Mouse (Mus musculus): Measurements from ENCODE around the gene Cpeb4. TPM values are rescaled to one million over a fixed set of nuclear protein-coding genes. Genes with fewer than 3 reads are reported as not detected.

Cpeb4 gene
- polyA plus RNA-seq, 1 experiment from 2014 or later: 7.1 TPM

DNA sequence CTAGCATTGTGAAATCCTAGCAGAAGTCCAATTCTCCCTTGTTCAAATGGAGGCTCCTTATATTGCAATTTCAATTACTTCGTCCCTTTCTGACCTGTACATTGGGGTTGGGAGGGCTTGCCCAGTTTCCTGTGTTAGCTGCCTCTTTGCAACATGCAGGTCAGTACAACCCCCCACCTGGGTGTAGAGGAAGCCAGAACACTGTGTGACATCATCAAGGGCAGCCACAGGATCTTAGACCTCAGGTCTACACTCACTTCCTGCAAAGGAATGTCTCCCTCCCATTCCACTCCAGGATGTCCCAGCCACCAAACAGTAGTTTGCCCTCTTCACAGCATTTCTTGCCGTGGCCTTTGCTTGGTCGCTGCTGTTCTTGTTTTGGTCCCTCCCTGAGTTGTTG is 73.5 kb downstream of the Cpeb4 start:
- no peaks in the 10 kb centered on the region for H3K36me3 ChIP-seq (replicated peaks; ENCODE audit: control insufficient read depth, insufficient read depth, low read depth, low read length)
- 88% methylated on average over 3 of the region's 3 CpGs for WGBS
- ATAC-seq (replicated peaks; ENCODE audit: insufficient number of reproducible peaks, low FRiP score, low TSS enrichment, low read depth): no peak

GRCm38 (mm10) chr11:31948462-31949330 is 76.7 kb downstream of the Cpeb4 start:
- Histone ChIP-seq H3K9me3 (replicated peaks; ENCODE audit: control insufficient read depth, low read length) (no peaks in the 10 kb centered on the region), H3K9ac (replicated peaks; ENCODE audit: low read length) (peak overlapping the region; percentile 32; the same call in 1 of the 2 replicates), H3K4me2 (ENCODE audit: low read depth, low read length) (peak overlapping the region; percentile 52), H3K4me1 (ENCODE audit: control insufficient read depth, insufficient read depth, low read length) (no peaks in the 10 kb centered on the region), H3K27me3 (ENCODE audit: control insufficient read depth, insufficient read depth, low read length) (no peaks in the 10 kb centered on the region), H3K27ac (replicated peaks; ENCODE audit: low read depth, low read length) (no peak overlapping the region), H3K4me3 (ENCODE audit: low read depth, low read length) (peak overlapping the region; percentile 36), H3K36me3 (replicated peaks; ENCODE audit: control insufficient read depth, insufficient read depth, low read depth, low read length) (no peaks in the 10 kb centered on the region)
- ATAC-seq (replicated peaks; ENCODE audit: insufficient number of reproducible peaks, low FRiP score, low TSS enrichment, low read depth) (peak; percentile 44), DNase-seq (ENCODE audit: low spot score) (no peak)
- whole genome bisulfite sequencing: 9% methylated on average over 15 of the region's 15 CpGs

More for the DNA sequence above, 73.5 kb downstream of the Cpeb4 start:
- Histone ChIP-seq H3K9ac (replicated peaks; ENCODE audit: low read length) (no peak overlapping the region), H3K9me3 (replicated peaks; ENCODE audit: control insufficient read depth, low read length) (no peaks in the 10 kb centered on the region), H3K4me2 (ENCODE audit: low read depth, low read length) (no peak overlapping the region), H3K4me3 (ENCODE audit: low read depth, low read length) (no peak overlapping the region), H3K27ac (replicated peaks; ENCODE audit: low read depth, low read length) (no peak overlapping the region), H3K4me1 (ENCODE audit: control insufficient read depth, insufficient read depth, low read length) (no peaks in the 10 kb centered on the region), H3K27me3 (ENCODE audit: control insufficient read depth, insufficient read depth, low read length) (no peaks in the 10 kb centered on the region)
- DNase-seq (ENCODE audit: low spot score): no peak

DNA sequence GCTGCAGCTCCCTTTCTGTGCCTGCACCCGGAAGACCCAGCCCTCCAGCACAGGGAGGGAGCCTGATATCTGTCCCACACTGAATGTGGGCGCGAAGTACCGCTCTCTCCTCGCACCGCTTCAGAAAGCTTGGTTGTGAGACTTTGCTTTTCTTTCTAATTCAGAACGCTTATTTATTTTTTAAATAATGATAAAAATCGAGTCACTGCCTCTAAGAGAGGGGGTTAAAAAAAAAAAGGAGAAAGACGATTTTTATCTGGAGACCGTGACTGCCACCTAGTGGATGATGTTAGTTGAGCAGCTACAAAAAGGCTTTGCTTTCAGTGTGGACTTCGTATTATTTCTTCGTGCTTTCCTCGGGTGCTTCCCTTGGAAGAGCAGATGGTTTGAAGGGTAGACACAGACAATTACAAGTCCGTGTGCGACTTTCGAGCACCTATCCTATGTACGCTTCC is 77.3 kb downstream of the Cpeb4 start:
- DNase-seq (ENCODE audit: low spot score) (peak; percentile 92), ATAC-seq (replicated peaks; ENCODE audit: insufficient number of reproducible peaks, low FRiP score, low TSS enrichment, low read depth) (peak; percentile 78)
- Histone ChIP-seq H3K27me3 (ENCODE audit: control insufficient read depth, insufficient read depth, low read length) (no peaks in the 10 kb centered on the region), H3K36me3 (replicated peaks; ENCODE audit: control insufficient read depth, insufficient read depth, low read depth, low read length) (no peaks in the 10 kb centered on the region), H3K9ac (replicated peaks; ENCODE audit: low read length) (peak overlapping the region; percentile 39), H3K9me3 (replicated peaks; ENCODE audit: control insufficient read depth, low read length) (no peaks in the 10 kb centered on the region), H3K4me3 (ENCODE audit: low read depth, low read length) (peak overlapping the region; percentile 36), H3K4me2 (ENCODE audit: low read depth, low read length) (peak overlapping the region; percentile 52), H3K27ac (replicated peaks; ENCODE audit: low read depth, low read length) (no peak overlapping the region), H3K4me1 (ENCODE audit: control insufficient read depth, insufficient read depth, low read length) (no peaks in the 10 kb centered on the region)
- 3% methylated on average over 17 of the region's 17 CpGs for WGBS

DNA sequence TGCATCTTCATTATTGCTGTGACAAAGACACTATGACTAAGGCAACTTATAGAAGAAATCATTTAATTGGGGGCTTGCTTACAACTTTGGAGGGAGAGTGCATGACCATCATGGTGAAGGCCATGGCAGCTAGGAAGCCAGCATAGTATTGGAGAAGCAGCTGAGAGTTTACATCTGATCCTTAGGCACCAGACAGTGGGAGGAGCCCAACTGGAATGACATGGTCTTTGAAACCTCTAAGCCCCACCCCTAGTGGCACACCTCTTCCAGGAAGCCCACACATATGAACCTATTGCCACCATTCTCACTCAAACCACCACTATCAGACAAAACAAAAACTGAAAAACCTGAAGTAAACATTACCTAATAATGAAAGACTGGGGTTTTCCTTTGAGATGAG is 88.1 kb downstream of the Cpeb4 start:
- Histone ChIP-seq H3K27ac (replicated peaks; ENCODE audit: low read depth, low read length) (no peak overlapping the region), H3K9me3 (replicated peaks; ENCODE audit: control insufficient read depth, low read length) (no peaks in the 10 kb centered on the region), H3K4me2 (ENCODE audit: low read depth, low read length) (no peak overlapping the region), H3K27me3 (ENCODE audit: control insufficient read depth, insufficient read depth, low read length) (no peaks in the 10 kb centered on the region), H3K9ac (replicated peaks; ENCODE audit: low read length) (no peak overlapping the region), H3K4me3 (ENCODE audit: low read depth, low read length) (no peak overlapping the region), H3K36me3 (replicated peaks; ENCODE audit: control insufficient read depth, insufficient read depth, low read depth, low read length) (no peaks in the 10 kb centered on the region), H3K4me1 (ENCODE audit: control insufficient read depth, insufficient read depth, low read length) (no peaks in the 10 kb centered on the region)
- no peak for ATAC-seq (replicated peaks; ENCODE audit: insufficient number of reproducible peaks, low FRiP score, low TSS enrichment, low read depth)
- no peak for DNase-seq (ENCODE audit: low spot score)

DNA sequence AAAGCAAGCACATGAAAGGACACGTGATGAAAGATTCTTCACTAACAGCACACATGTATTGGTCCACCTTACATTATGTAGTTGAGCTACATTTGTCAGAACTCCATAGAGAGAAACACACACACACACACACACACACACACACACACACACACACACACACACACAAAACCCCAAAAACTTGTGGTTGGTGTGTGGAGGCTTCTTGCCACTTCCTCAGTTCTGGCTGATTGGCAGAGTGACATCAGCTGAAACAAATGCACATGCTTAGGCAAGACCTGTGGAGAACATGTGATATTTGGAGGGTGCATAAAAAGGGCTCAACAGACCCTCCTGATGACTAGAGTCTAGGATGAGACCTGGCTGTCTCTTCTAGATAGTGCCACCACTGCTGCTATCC is 92.0 kb downstream of the Cpeb4 start:
- H3K9me3 ChIP-seq (replicated peaks; ENCODE audit: control insufficient read depth, low read length): no peaks in the 10 kb centered on the region
- no peaks in the 10 kb centered on the region for H3K27me3 ChIP-seq (ENCODE audit: control insufficient read depth, insufficient read depth, low read length)
- H3K36me3 ChIP-seq (replicated peaks; ENCODE audit: control insufficient read depth, insufficient read depth, low read depth, low read length): no peaks in the 10 kb centered on the region
- DNase-seq (ENCODE audit: low spot score) (no peak), ATAC-seq (replicated peaks; ENCODE audit: insufficient number of reproducible peaks, low FRiP score, low TSS enrichment, low read depth) (no peak)
- no peak overlapping the region for H3K4me3 ChIP-seq (ENCODE audit: low read depth, low read length)
- H3K4me1 ChIP-seq (ENCODE audit: control insufficient read depth, insufficient read depth, low read length): no peaks in the 10 kb centered on the region
- H3K4me2 ChIP-seq (ENCODE audit: low read depth, low read length): no peak overlapping the region
- WGBS: 95% methylated on average over 1 of the region's 1 CpGs
- H3K9ac ChIP-seq (replicated peaks; ENCODE audit: low read length): no peak overlapping the region
- H3K27ac ChIP-seq (replicated peaks; ENCODE audit: low read depth, low read length): no peak overlapping the region

DNA sequence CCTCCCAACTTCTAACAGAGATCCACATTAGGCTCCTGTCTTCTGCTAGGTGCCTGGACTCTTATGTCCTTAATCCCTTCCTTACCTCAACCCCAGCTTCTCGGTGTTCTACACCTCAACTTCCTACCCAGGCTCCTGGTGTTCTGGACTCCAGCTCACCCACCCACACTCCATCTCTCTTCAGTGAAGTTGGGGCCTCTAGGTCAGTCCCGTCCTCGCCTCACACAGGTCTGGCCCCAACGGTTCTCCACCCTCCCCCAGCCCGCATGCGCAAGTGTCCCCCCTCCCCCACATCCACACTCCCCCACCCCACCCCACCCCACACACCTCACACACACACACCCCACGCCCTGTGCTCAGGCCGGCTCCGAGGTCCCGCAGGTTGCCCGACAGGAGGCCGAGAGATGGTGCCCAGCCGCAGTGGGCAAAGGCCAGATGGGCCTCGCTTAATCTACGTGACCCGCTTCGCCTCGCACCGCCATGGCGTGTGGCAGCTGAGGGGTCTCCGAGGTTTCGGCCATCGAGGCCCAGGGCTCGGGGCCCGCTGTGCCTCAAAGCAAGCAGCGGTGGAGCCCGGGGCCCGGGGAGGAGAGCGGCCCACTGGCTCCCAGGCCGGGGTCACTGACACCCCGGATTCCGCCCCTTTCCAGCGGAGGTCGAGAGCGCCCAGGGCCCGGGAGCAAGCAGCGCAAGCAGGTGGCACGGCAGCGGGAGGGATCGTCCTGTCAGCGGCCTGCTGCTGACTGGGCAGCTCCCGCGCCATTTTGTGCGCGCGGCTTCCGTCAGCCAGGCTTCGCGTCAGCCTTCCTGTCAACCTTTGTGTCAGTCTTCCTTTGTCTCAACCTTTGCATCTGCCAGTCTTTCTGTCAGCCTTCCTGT is 93.5 kb downstream of the Cpeb4 start, which contains the start of gene 4930524B15Rik:
4930524B15Rik (plus strand) TSS at position 337 of the 879 bp plus-strand sequence.
- peak within 1 kb of the TSS; percentile 54 for H3K4me2 ChIP-seq (ENCODE audit: low read depth, low read length)
- peak within 1 kb of the TSS; percentile 17; the same call in 1 of the 2 replicates for H3K4me3 ChIP-seq (ENCODE audit: low read depth, low read length)
- peak; percentile 43 for DNase-seq (ENCODE audit: low spot score)
- H3K36me3 ChIP-seq (replicated peaks; ENCODE audit: control insufficient read depth, insufficient read depth, low read depth, low read length): no peaks in the 10 kb centered on the region
- no peaks in the 10 kb centered on the region for H3K4me1 ChIP-seq (ENCODE audit: control insufficient read depth, insufficient read depth, low read length)
- peak; percentile 65; the same call in 1 of the 2 replicates for ATAC-seq (replicated peaks; ENCODE audit: insufficient number of reproducible peaks, low FRiP score, low TSS enrichment, low read depth)
- H3K27me3 ChIP-seq (ENCODE audit: control insufficient read depth, insufficient read depth, low read length): no peaks in the 10 kb centered on the region
- H3K9me3 ChIP-seq (replicated peaks; ENCODE audit: control insufficient read depth, low read length): no peaks in the 10 kb centered on the region
- 47% methylated on average over 44 of the region's 49 CpGs for WGBS
- peak within 1 kb of the TSS; percentile 56 for H3K9ac ChIP-seq (replicated peaks; ENCODE audit: low read length)
- H3K27ac ChIP-seq (replicated peaks; ENCODE audit: low read depth, low read length): no peak within 1 kb of the TSS

DNA sequence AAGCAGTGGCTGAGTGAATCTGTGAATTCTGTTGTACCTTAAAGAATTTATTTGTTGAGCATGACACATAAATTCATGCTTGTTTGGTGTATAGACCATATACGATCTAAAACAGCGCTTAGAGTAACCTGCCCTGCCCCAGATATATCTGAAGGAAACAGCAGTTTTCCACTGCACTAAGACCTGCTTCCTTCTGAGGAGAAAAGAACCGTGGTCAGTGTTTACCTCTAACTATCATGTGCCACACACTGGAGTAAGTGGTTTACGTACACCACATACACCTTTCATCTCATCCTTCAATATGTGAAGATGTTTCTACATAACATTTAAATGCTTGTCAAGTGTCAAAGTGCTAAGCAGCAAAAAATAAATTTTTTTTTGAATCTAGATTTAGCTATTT is 102.1 kb downstream of the Cpeb4 start:
- DNase-seq (ENCODE audit: low spot score): no peak
- Histone ChIP-seq H3K4me1 (ENCODE audit: control insufficient read depth, insufficient read depth, low read length) (no peaks in the 10 kb centered on the region), H3K27me3 (ENCODE audit: control insufficient read depth, insufficient read depth, low read length) (no peaks in the 10 kb centered on the region), H3K4me3 (ENCODE audit: low read depth, low read length) (no peak overlapping the region), H3K36me3 (replicated peaks; ENCODE audit: control insufficient read depth, insufficient read depth, low read depth, low read length) (no peaks in the 10 kb centered on the region), H3K4me2 (ENCODE audit: low read depth, low read length) (no peak overlapping the region), H3K9me3 (replicated peaks; ENCODE audit: control insufficient read depth, low read length) (no peaks in the 10 kb centered on the region), H3K27ac (replicated peaks; ENCODE audit: low read depth, low read length) (no peak overlapping the region), H3K9ac (replicated peaks; ENCODE audit: low read length) (no peak overlapping the region)
- no peak for ATAC-seq (replicated peaks; ENCODE audit: insufficient number of reproducible peaks, low FRiP score, low TSS enrichment, low read depth)
- WGBS: 85% methylated on average over 4 of the region's 4 CpGs

Data from embryonic facial prominence, embryonic 11.5 days (tissue).